Mouse (Mus musculus) E14TG2a.4 (cell line): ENCODE results near the gene Mettl7a3.

ENCODE experiments used
- CTCF ChIP-seq: conservative IDR thresholded peaks from 2 replicates; pipeline ENCODE4 v1.5.1; 2014; ENCODE audit warnings: low read length
- NANOG ChIP-seq: IDR thresholded peaks from 2 replicates; pipeline ENCODE4 v1.6.1; 2014; ENCODE audit warnings: borderline replicate concordance, low read length, mixed read lengths
- POU5F1 ChIP-seq: IDR thresholded peaks from 2 replicates; pipeline ENCODE4 v1.6.1; 2014; ENCODE audit warnings: low read length, borderline replicate concordance

DNA sequence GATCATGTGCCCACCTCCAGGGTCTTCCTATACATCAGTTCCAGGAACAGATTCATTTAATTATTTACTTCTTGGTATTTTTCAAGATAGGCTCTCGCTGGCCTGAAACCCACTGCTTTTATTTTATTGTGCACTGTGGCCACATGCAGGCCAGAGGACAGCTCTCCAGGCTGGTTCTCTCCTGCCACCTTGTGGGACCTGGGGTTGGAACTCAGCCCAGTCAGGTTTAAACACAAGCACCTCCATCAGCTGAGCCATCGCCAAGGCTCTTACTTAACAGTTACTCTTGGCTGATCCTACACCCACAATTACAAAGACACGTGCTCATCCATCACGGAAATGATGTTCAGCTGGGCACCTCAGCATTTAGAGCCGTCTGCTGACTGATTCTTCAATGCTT lies 13.6 kb upstream of the Mettl7a3 start:
- TF ChIP-seq POU5F1 (no peak), CTCF (peak; percentile 40), NANOG (no peak)
